Mouse (Mus musculus) CH12.LX (cell line): ENCODE measurements around the gene Haao. TPM values are rescaled to one million over a fixed set of nuclear protein-coding genes. Genes with fewer than 3 reads are reported as not detected.

ENCODE experiments used
- DNase-seq: peaks from one replicate; pipeline ENCODE4 v3.0.0-alpha.2; 2013; ENCODE audit errors: extremely low read depth
- H3K27ac ChIP-seq: 2 replicates; pipeline ENCODE4 v1.5.1; 2012; ENCODE audit warnings: low read depth, mild to moderate bottlenecking, control low read depth, moderate library complexity; ENCODE audit not compliant: insufficient read depth
- H3K27me3 ChIP-seq: replicated peaks from 2 replicates; pipeline ENCODE3; 2012; ENCODE audit warnings: inconsistent platforms
- H3K36me3 ChIP-seq, 2 experiments: replicated peaks in 1 of 2; 2 replicates each; pipeline versions ENCODE3 to v1.6.1; 2012; ENCODE audit warnings: inconsistent platforms in 1 of 2, low read length in 1 of 2, mild to moderate bottlenecking in 1 of 2, mixed read lengths in 1 of 2, moderate library complexity in 1 of 2; ENCODE audit not compliant: control insufficient read depth in 1 of 2, insufficient read depth in 1 of 2
- H3K4me1 ChIP-seq, 2 experiments: 2 replicates each; pipeline ENCODE4 v1.6.1; 2012; ENCODE audit warnings: inconsistent platforms in 1 of 2, moderate library complexity in 1 of 2; ENCODE audit not compliant: insufficient read depth in 2 of 2, control insufficient read depth in 1 of 2
- H3K4me2 ChIP-seq: 2 replicates; pipeline ENCODE4 v1.6.1; 2012; ENCODE audit warnings: low read depth, mild to moderate bottlenecking, control low read depth; ENCODE audit not compliant: poor library complexity, insufficient read depth, severe bottlenecking
- H3K4me3 ChIP-seq, 3 experiments: fragments of 150-350 bp in 1 of 3; sonication (generic) in 1 of 3; replicated peaks in 1 of 3; 2 replicates each; pipeline versions ENCODE3 to v1.5.1; 2011 to 2012; ENCODE audit warnings: low read depth in 2 of 3, low read length in 2 of 3, mild to moderate bottlenecking in 2 of 3, moderate library complexity in 2 of 3, control low read depth in 1 of 3, improper control_type of control experiment in 1 of 3, inconsistent platforms in 1 of 3, mixed read lengths in 1 of 3; ENCODE audit not compliant: poor library complexity in 1 of 3
- H3K79me2 ChIP-seq: replicated peaks from 2 replicates; pipeline ENCODE4 v1.6.1; 2012; ENCODE audit warnings: mild to moderate bottlenecking, moderate library complexity; ENCODE audit not compliant: control insufficient read depth, poor library complexity, insufficient read depth, severe bottlenecking; ENCODE audit errors: extremely low read depth
- H3K9ac ChIP-seq: 2 replicates; pipeline ENCODE4 v1.6.1; 2012; ENCODE audit warnings: low read depth, mild to moderate bottlenecking, control low read depth, moderate library complexity; ENCODE audit not compliant: insufficient read depth
- H3K9me3 ChIP-seq: replicated peaks from 2 replicates; pipeline ENCODE3; 2012; ENCODE audit warnings: low read length, inconsistent platforms, mixed read lengths
- CHD1 ChIP-seq: IDR thresholded peaks from 2 replicates; pipeline ENCODE4 v1.6.1; 2012; ENCODE audit warnings: low read depth, low read length, improper control_type of control experiment, inconsistent platforms
- CHD2 ChIP-seq: IDR thresholded peaks from 2 replicates; pipeline ENCODE4 v1.6.1; 2011; ENCODE audit warnings: low read length, improper control_type of control experiment
- EP300 ChIP-seq: IDR thresholded peaks from 2 replicates; pipeline ENCODE4 v1.6.1; 2011; ENCODE audit warnings: low read length, improper control_type of control experiment
- HCFC1 ChIP-seq: IDR thresholded peaks from 2 replicates; pipeline ENCODE4 v1.6.1; 2012; ENCODE audit warnings: low read depth, mild to moderate bottlenecking, inconsistent platforms, low read length, improper control_type of control experiment
- IRF4 ChIP-seq: IDR thresholded peaks from 2 replicates; pipeline ENCODE4 v1.6.1; 2014; ENCODE audit warnings: low read depth, mild to moderate bottlenecking, inconsistent platforms, low read length, improper control_type of control experiment
- JUN ChIP-seq: IDR thresholded peaks from 2 replicates; pipeline ENCODE4 v1.6.1; 2011; ENCODE audit warnings: low read depth, mild to moderate bottlenecking, low read length, improper control_type of control experiment, moderate library complexity; ENCODE audit not compliant: insufficient read depth
- PAX5 ChIP-seq: IDR thresholded peaks from 2 replicates; pipeline ENCODE4 v1.6.1; 2012; ENCODE audit warnings: low read length, inconsistent platforms, mixed read lengths
- POLR2AphosphoS2 ChIP-seq: IDR thresholded peaks from 2 replicates; pipeline ENCODE4 v1.6.1; 2011; ENCODE audit warnings: low read depth, low read length, improper control_type of control experiment
- RAD21 ChIP-seq: IDR thresholded peaks from 2 replicates; pipeline ENCODE4 v1.6.1; 2011; ENCODE audit warnings: low read depth, mild to moderate bottlenecking, low read length, improper control_type of control experiment, moderate library complexity
- SIN3A ChIP-seq: IDR thresholded peaks from 2 replicates; pipeline ENCODE4 v1.6.1; 2012; ENCODE audit warnings: low read length, improper control_type of control experiment, inconsistent platforms
- TCF12 ChIP-seq: IDR thresholded peaks from 2 replicates; pipeline ENCODE4 v1.6.1; 2014; ENCODE audit warnings: low read depth, mild to moderate bottlenecking, inconsistent platforms, low read length, improper control_type of control experiment
- UBTF ChIP-seq: IDR thresholded peaks from 2 replicates; pipeline ENCODE4 v1.6.1; 2012; ENCODE audit warnings: low read depth, mild to moderate bottlenecking, inconsistent platforms, low read length, improper control_type of control experiment, moderate library complexity
- USF1 ChIP-seq: IDR thresholded peaks from 2 replicates; pipeline ENCODE4 v1.6.1; 2014; ENCODE audit warnings: low read depth, mild to moderate bottlenecking, inconsistent platforms, low read length, improper control_type of control experiment
- USF2 ChIP-seq: conservative IDR thresholded peaks from 2 replicates; pipeline ENCODE4 v1.6.1; 2011; ENCODE audit warnings: low read depth, low read length, improper control_type of control experiment
- ZC3H11A ChIP-seq: IDR thresholded peaks from 2 replicates; pipeline ENCODE4 v1.6.1; 2012; ENCODE audit warnings: low read depth, mild to moderate bottlenecking, inconsistent platforms, low read length, improper control_type of control experiment
- dilution Hi-C: fragments of 300-500 bp; cut with MboI; formaldehyde crosslinking; loops from 2 replicates; pipeline ENCODE4 v1.14.3; 2020; ENCODE audit warnings: low sequenced_read_pairs; ENCODE audit not compliant: extremely low pct_unique_long_range_greater_than_20kb, extremely low pct_ligation_motif_present
- in situ Hi-C: fragments of 300-500 bp; cut with MboI; formaldehyde crosslinking; loops from 3 replicates; pipeline ENCODE4 v1.14.3; 2019; ENCODE audit warnings: low sequenced_read_pairs, low pct_ligation_motif_present, low pct_unique_long_range_greater_than_20kb, mixed read lengths
- polyA plus RNA-seq: library from polyadenylated mRNA; unstranded; fragments of >175 nt; gene quantifications from 2 replicates; pipeline ENCODE4 v1.2.1, GENCODE M21; 2012; ENCODE audit warnings: low read depth; ENCODE audit not compliant: insufficient read length
- total RNA-seq, 2 experiments: library from RNA; depleted of rRNA; stranded (reverse); fragments of 300-350 nt in 1 of 2; fragments of >200 nt in 1 of 2; gene quantifications; 2 replicates each; pipeline ENCODE4 v1.2.3; 2012 to 2014

Haao gene
- total and polyA plus RNA-seq, 3 experiments: 18.6 to 30.6 (median 19.1) TPM

DNA sequence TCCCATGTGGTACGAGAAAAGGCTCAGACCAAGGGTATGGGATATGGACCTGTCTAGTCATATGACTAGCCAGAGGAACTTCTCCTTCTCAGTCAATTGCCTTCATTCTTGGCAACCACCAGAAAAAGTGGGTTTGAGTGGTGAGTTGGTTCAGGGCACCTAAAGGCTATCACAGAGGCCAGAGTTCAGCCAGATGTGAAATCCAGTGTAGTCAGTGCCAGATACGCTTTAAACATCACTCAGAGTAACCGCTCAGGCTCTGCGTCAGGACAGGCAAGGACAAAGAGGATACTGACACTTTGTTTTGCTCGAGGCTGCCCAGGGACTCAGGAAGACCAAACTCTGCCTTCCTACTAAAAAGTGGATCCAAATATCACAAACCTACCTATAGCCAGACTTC lies 6.8 kb downstream of the Haao start:
- TF ChIP-seq HCFC1 (no peak), RAD21 (no peak), UBTF (no peak), CHD2 (no peak), PAX5 (no peak), JUN (no peak), USF1 (no peak), SIN3A (no peak), POLR2AphosphoS2 (no peak)
- Histone ChIP-seq H3K9ac (no peak overlapping the region), H3K4me2 (no peak overlapping the region), H3K36me3 (peaks cover 4 to 72% of the 10 kb centered on the region in 2 experiments), H3K4me1 (peaks cover 10 to 64% of the 10 kb centered on the region in 2 experiments), H3K79me2 (no peaks in the 10 kb centered on the region), H3K9me3 (no peaks in the 10 kb centered on the region), H3K4me3 (no peak overlapping the region), H3K27ac (no peak overlapping the region), H3K27me3 (no peaks in the 10 kb centered on the region)
- DNase-seq: no peak
- in situ Hi-C loops: no loop called here
- dilution Hi-C loops: no loop called here

DNA sequence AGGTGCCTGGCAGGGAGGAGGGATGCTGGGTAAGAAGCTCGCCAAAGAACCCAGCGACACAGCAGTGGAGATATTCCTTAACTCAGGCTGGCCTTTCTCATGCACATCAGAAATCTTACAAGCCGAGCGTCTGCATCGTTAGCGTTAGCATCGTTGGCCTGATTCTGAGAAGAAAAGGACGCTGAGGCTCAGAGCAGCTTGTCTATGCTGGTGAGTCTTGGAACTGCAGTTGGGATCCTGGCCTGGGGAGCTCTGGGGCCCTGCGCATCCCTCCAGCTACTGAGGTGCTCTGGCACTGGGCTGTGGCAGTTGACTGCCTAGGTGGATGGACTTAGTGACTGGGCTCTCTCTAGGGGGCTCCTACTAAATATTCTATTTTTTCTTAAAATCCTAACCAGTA lies 8.6 kb downstream of the Haao start:
- in situ Hi-C loops: no loop called here
- H3K27me3 ChIP-seq: no peaks in the 10 kb centered on the region

GRCm38 (mm10) chr17:83837659-83838190 lies 10.0 kb downstream of the Haao start:
- no peaks in the 10 kb centered on the region for H3K79me2 ChIP-seq
- no peak overlapping the region for H3K9ac ChIP-seq
- TF ChIP-seq EP300 (0 out of 2 replicates have a peak, but pooled peaks have one; percentile 11), IRF4 (no peak)
- peaks cover 5 to 52% of the 10 kb centered on the region in 2 experiments; a peak in 3 of 4 replicates for H3K4me1 ChIP-seq
- H3K4me3 ChIP-seq: no peak overlapping the region
- H3K9me3 ChIP-seq: no peaks in the 10 kb centered on the region
- dilution Hi-C loops: no loop called here
- in situ Hi-C loops: no loop called here
- H3K4me2 ChIP-seq: no peak overlapping the region
- no peak overlapping the region for H3K27ac ChIP-seq
- peak; percentile 40 for DNase-seq
- H3K36me3 ChIP-seq: peaks cover 2 to 80% of the 10 kb centered on the region in 2 experiments
- no peaks in the 10 kb centered on the region for H3K27me3 ChIP-seq

More for the DNA sequence above, 8.6 kb downstream of the Haao start:
- dilution Hi-C loops: no loop called here
- Histone ChIP-seq H3K4me3 (no peak overlapping the region), H3K9ac (no peak overlapping the region), H3K27ac (no peak overlapping the region), H3K36me3 (peaks cover 4 to 79% of the 10 kb centered on the region in 2 experiments), H3K9me3 (no peaks in the 10 kb centered on the region), H3K79me2 (no peaks in the 10 kb centered on the region), H3K4me1 (peaks cover 3 to 52% of the 10 kb centered on the region in 2 experiments; a peak in 2 of 4 replicates), H3K4me2 (no peak overlapping the region)
- no peak for TF ChIP-seq USF2
- no peak for TF ChIP-seq TCF12
- TF ChIP-seq UBTF: no peak
- TF ChIP-seq ZC3H11A: no peak
- no peak for TF ChIP-seq CHD1
- no peak for DNase-seq
